Mouse (Mus musculus) cerebellum, adult 8-10 months (tissue): ENCODE results near the gene Kdr.
"Not testable (repeated sequence)": the region's sequence is repeated elsewhere in the genome, so short reads cannot be mapped to it uniquely, and the experiment has no call there.

Source experiments
- DNase-seq: peaks from one replicate; pipeline ENCODE4 v3.0.0; 2022

The Kdr gene

DNA sequence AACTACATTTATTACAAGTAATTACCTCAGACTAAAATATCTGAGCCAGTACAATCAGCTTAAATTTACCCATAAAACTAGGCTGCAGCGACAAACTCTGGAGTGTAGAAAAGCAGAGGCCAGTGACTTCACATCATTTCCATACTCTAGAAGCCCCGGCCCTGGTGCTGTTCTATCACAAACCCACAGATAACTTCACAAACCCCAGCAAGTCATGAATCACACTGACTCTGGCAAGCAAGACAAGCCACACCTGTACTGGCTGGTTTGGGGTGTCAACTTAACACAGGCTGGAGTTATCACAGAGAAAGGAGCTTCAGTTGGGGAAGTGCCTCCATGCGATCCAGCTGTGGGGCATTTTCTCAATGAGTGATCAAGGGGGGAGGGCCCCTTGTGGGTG is 18.4 kb downstream of the Kdr start:
- DNase-seq, result no peak

DNA sequence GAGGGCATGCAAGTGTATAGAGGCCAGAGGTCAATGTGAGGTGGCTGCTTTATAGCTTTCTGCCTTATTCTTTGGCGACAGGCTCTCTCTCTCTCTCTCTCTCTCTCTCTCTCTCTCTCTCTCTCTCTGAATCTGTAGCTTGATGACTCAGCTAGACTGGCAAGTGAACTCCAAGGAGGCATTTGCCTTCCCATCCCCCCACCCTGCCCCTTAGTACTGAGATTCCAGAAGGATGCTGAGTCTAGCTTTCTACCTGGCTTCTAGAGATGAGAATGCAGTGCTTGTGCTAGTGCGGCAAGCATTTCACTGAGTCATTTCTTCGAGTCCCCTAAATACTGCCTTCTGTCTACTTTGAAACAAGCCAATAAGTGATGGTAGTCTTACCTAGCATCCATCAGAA is 21.7 kb downstream of the Kdr start:
- DNase-seq, result no peak

DNA sequence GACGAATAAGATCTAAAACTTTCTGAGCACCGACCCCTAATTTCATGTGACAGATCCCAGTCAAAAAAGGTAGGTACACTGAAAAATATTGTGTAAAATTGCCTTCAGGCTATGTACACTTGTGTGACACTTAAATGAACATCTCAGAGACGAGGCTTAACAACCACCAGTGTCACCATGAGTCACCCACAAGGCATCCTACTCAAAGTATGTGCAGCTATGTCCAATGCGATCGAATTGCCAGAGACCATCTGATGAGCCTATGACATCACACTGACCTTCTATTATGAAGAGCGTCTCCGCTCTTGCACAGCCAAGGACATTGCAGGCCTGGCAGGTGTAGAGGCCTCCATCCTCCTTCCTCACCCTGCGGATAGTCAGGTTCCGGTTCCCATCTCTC is 22.4 kb downstream of the Kdr start:
- DNase-seq, result no peak

DNA sequence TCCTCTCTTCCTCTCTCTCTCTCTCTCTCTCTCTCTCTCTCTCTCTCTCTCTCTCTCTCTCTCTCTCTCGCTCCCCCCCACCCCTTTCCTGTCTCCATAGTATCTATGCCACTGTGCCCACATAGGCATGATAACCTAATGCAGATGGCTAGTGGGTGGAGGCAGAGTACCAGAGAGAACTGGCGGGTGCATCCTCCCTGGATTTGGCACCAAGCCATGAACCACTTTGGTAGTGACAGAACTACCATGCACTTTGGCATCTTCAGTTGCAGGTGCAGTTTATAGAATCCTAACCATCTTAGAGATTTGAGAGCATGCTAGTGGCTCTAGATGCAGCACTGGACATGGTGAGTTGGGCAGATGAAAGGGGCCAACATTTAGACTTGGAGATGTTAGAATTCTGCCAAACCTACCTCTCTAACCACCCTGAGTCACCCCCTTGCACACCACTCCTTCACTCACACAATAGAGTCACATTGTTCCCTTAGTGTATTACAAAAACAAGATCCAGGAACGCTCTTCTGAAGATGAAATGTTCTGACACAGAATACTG is 23.4 kb downstream of the Kdr start:
- no peak for DNase-seq

DNA sequence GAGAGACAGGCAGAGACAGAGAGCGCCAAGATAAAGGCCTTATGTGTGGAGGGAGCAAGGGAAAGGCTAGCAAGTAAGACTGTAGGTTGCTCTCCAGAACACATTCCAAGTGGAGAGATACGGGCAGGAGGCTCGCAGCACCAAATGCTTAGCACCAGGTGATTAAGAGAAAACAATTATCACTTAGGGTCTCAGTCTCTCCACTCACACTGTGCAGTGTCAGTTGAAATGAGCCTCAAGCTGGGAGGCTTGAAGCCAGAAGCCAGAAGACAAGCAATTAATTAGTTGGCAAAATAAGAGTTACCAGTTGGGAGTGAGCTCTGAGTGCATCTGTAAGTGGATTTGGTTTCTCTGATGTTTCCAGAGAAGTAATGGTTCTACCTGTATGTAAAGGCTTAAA is 24.0 kb downstream of the Kdr start:
- no peak for DNase-seq

DNA sequence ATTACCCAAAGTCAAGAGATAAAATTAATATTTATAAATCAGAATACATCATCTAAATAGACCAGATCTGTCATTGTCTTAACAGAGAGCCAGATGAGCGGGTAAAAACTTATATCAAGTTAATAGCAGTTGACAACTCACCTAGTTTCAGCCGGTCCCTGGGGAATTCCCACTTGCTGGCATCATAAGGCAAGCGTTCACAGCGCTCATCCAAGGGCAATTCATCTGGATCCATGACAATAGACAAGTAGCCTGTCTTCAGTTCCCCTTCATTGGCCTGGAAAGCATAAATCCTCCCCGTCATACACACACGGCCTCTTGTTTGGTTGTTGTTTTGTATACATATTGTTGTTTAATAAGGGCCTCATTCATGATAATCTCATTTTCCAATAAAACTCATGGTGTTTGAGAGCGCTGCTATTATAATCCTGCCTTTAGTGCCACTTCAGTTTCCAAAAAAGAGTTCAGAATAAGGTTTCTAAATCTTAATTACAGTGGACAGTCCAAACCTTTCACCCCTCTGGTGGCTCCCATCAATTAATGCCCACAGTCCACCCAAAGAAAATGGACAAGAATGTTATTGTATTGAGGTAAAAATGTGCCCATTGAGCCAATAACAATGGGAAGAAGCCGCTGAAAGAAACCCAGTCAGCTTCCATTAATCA is 26.0 kb downstream of the Kdr start:
- DNase-seq, result no peak

DNA sequence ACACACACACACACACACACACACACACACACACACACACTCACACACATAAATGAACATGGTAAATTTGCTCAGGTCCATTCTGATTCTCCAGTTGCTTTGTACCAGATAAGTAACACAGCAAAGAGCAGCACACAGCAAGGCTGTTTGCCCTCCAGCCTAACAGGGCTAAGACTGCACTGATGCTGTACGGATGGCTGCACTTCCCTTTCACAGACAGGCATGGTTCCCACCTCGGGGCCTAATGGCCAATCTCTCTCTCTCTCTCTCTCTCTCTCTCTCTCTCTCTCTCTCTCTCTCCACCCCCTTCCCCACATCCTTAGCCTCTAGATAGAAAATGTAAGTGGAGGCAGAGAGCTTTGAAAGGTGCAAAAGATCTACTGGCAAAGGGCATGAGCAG is 27.4 kb downstream of the Kdr start:
- DNase-seq, result no peak

DNA sequence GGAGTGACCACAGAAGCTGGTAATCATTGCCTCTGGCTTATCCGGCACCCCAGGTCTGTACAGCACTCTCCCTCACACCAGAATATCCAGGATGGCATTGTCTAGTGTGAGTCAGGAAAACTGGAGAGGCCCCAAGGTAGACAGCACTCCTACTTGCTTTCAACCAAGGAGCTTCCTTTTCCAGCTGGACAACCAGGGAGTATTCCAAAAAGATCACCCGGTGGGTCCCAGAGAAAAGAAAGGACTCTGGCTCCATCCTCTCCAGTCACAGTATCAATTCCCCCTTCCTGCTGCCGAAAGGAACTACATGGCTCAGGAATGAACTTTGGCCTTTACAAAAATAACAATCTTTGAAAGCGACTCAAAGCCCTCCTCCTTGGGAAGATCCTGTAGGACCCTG is 32.9 kb downstream of the Kdr start:
- DNase-seq, result no peak

DNA sequence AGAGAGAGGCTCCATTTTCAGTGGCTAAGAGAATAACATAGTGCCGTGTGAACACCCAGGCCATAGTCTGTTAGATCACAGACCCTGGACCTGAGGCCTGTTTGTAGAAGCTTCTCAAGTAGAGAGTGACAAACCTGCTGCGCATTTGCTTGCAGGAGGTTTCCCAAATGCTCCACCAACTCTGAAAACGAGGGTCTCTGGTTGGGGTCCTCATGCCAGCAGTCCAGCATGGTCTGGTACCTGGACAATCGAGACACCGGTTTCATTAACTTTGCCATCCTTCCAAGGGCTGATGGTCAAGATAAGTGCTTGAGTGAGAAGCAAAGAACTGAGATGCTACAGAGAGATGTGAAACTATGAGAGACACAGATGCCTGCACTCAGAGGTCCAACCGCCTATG is 35.0 kb downstream of the Kdr start:
- no peak for DNase-seq

DNA sequence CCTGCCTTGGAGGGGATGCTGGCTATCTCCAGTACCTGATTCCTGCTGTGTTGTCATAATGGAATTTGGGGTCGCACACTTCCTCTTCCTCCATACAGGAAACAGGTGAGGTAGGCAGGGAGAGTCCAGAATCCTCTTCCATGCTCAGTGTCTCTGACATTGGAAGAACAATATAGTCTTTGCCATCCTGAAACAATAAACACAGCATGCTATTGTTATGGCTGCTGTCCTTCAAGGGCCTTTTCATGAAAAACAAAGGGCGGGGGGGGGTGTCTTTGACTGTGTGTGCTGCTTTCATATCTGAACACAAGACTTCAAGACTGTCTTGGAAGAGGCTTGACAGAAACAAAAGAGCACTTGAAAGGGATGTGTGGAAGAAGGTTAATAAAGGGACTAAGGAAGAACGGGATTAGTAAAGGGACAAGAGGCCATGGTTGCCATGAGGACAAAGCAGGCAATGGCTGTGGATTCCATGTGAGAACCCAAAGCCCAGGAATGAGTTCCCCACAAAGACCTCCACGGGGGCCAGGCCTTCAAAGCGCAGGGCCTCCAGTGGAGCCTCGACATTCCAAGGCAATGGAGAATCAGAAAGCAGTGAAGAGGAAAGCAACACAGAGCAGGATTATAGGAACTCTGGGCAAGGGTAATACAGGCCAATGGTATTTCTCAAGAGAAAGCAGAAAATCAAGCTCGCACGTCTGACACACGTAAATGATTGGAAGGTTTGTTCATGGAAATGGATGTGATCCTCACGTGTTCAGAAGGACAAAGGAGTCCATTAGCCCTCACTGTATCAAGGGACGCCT is 36.3 kb downstream of the Kdr start:
- DNase-seq, result no peak

DNA sequence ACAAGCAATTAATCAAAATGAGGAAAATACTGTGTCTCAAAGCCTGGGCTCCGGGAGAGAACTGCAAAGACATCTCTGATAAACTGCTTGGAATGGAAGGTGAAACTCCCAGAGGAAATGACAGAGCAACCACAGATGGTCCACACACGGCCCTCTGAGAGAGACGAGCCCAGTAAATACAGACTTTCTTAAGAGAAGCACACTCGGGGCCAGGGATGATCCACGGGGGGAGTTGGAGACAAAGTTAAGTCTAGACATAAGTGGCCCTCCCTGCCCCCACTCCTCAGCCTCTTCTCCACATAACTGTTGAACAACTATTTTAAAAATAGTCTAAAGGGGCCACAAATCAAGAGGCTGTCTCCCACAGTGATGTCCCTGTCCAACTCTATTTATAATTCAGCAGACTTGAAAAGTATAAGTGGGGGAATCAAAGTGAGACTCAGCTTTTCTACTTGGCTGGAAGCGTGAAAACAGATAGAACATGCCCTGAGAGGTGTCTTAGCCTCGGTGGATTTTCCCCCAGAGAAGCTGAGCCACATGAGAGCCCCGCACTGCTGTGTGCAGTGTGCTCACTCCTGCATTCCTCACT is 39.0 kb downstream of the Kdr start:
- no peak for DNase-seq

DNA sequence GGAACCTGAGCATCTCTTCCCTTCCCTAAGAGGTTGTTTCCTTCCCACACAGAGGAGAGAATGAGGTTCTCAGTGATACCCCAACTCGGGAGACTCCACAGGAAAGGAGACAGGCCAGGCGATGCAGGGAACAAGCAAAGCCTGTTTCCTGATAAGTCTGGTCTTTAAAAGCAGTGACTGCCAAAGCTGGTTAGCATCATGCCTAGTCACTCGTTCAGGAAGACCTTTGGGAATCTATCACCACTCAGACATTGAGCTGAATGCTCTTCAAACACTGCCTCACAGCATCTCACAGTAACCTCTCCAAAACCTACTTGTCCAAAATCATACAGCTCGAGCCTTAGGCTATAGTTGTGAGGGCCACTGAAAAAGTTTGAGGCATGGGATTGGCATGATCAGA is 40.2 kb downstream of the Kdr start:
- no peak for DNase-seq

DNA sequence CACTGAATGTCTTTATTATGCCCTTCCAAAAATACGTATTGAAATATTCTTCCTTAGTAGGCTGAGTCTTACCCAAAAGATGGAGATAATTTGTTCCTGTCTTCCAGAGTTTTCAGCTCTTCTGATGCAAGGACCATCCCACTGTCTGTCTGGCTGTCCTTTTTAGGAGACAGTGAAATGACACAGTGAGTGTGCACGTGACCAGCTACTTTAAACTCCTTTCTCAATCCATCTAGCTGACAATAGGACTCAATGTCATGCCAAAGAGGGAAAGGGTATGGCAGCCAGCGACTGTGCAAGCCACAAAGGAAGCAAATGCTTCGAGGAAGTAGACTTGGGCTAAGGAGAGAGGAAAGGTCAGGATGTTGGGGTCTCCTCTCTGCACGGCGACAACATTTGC is 42.0 kb downstream of the Kdr start:
- DNase-seq, result no peak

DNA sequence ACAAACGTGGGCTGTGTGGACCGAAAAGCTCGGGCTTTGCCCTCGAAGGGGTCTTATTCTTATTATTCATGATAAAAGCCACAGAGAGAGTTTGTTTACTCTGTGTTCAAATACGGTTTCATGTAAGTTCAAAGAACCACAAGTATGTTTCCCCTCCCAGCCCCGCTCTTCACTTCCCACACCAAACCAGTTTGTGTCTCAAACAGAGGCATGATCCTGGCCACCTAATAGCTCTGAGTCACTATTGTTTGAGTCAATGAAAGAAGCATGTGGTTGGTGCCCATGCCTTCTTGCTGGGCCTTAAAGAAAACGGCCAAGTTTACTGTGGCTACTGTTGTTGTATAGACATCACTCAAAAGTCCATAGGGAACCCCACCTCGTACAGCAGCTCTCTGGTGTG is 43.0 kb downstream of the Kdr start:
- DNase-seq, result no peak

DNA sequence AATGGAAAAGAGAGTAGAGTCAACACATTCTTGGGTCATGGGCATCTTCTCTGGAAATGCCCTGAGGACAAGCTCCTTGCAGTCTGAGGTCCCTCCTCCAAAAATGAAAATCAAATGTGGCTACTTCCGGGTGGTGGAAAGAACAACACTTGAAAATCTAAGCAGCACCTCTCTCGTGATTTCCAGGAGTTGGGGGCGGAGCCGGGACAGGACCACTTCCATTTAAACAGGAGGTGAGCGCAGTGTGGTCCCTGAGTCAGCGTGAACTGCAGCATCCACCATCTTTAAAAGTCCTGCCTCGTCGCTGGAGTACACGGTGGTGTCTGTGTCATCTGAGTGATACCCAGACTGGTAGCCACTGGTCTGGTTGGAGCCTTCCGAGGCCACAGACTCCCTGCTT is 44.1 kb downstream of the Kdr start:
- DNase-seq, result no peak

DNA sequence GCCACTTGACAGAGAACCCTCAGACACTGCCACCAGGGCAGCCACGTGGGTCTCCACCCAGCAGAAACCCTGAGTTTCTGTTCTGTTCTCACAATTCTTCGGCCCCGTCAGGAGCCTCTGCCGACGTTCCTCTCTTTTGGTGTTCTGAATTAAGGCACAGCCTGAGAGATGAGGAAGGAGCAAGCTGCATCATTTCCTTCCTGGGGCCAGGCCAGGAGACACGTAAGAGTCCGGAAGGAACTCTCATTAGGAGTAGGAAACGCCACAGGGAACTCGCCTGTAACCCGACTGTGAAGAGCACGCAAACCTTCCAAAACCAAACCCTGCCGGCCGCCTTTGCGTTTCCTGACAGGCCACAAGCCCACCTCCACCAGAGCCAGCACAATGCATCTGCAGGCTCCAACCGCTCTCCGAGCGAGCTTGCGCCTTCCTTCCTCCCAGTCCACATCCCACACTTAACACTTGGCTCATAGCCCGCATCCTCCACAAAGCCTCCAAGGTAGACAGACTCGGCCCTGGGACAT is 44.7 kb downstream of the Kdr start:
- DNase-seq, result no peak

DNA sequence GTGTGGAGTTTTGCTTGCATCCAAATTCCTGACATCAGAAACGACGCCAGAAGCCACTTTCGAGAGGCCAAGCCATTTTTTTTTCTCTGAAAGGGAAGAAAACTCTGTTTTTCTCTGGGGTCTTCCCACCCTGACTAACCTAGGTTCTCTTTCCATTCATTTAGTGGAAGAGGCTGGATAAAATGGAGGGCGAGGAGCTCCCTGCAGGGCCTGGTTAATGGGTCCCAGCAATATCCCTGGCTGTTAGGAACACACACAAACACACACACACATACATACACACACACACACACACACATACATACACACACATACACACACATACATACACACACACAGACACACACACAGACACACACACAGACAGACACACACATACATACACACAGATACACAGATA is 46.8 kb downstream of the Kdr start:
- not testable (repeated sequence) for DNase-seq

DNA sequence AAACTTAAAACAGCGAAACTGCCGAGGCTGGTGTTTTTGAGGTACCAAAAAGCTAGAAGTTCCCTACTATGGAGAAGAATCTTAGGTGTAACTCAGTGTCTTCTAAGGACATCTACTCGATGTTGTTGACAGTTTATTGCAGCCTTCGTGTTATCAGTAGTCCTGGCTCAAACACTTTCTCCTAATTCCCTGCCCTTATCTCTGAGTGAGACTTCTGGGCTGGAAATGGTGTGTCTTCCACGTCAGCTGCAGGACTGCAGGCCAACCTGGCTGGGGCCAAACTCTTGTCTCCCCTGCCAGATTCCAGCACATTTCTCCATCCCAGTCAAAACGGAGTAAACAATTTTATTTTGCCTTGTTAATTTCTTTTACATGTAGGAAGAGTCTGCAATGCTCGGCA is 48.3 kb downstream of the Kdr start:
- no peak for DNase-seq

DNA sequence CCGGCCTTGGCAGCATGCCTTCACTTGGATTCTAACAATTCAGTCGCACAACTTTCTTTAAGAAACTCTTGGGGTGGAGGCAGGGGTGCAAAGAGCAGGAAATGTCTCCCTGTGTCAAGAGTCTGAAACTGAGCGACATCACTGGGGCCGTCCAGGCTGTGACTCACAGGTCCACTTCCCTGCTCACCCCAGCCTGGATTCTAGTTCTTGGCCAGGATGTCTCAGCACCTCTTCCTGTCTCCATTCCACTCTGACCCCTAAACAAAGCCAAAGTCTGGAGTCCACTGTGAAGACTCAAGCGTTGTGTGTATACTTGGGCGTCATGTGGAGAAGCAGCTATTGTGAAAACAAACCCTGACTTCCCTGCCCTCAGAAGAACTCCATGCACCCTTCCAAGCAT is 55.6 kb downstream of the Kdr start:
- DNase-seq, result no peak

DNA sequence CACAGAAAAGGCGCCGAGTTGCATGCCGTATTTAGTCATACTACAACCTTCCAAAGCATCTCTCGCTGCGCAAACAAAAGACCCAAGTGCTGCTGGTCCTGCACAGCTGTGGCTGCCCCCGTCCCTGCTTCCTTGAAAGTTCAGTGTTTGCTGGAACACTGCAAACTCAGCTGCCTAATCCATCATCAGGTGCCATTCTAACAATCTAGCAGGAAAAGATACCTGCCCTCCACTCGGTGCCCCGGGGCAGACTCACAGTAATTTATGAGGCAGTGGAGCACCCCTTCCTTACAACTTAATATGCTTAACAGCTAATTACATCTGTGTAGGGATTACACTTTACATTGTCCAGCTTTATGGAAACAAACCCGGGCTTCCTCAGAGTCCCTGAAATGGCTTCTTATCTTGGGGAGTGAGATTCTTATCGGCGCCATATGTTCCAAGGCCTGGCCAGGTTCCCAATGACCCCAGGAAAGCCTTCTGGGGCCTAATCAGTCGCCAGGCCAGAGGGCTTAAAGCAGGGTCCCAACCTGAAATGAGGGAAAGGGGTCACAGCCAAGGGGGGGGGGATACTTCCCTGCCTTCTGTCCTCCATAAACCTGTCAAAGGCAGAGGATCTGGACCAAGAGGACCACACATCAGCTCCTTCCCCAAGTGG is 56.4 kb downstream of the Kdr start:
- DNase-seq, result no peak

DNA sequence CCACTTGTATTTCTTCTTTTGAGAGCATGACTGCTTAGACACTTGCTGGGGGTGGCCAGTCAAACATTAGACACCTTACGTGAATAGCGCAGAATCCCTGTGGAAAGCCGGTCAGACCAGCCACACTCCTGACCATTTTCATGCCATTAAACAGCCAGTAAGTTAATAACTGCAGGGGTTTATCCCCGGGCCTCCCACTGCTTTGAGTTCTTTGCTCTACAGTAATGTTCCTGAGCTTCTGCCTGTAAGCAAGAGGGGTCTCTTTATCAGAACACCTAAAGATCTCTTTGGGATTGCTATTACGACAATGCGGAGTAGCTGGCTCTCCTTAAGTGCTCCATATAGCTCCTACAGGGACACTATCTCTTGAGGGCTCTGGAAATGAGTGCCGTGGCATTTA is 58.7 kb downstream of the Kdr start:
- DNase-seq, result no peak

DNA sequence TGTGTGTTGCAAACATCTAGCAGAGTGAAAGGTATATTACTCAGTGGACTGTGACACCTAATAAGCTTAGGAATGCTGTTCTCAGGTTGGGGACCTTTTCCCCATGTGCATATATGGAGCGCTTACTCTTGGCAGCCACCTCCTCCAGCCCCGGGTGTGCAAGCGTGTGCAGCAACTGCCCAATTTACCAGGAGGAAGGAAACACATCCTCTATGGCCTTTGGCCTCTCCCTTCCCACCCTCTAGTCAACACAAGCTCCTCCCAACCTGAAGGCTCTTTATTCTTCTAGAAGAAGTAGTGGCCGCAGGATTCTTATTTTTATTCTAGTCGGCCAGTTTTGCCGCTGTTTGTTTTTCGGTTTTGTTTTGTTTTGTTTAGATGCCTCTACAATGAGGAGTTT is 60.1 kb downstream of the Kdr start:
- DNase-seq, result no peak

DNA sequence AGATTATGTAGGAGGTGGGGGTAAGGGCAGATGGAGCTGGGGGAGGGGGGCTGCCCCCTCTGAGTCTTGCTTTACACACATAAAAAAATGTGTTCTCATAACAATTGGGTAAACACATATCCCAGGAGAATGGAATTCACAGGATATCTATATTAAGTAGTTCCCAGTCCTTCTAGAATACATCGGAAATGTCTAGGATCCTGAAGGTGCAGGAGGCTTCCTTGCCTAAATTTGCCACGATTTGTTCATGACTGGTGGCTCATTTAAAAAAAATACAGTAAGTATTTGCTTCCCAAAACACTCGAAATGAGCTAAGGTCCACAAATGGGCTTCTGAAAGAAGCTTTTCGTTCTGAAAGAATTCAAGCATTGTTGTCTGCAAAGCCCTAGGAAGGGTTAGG is 61.0 kb downstream of the Kdr start:
- DNase-seq, result no peak
